9 mouse cellular contexts compared by ENCODE assay signal in genomic region chr9:29201163-29202053, GRCm38 (mm10).
A peak's percentile ranks its signal among the peaks of the same experiment; 100 is the strongest.
DNase-seq lines count a peak whose midpoint lies in the region; ATAC-seq and TF ChIP-seq lines count a peak whose summit lies in the region.
"Had no signal": no experiment of that assay in that cellular context is flagged by ENCODE, and none has a peak within 500 bp of the region (broad histone marks: within the 10 kb centered on the region; RNA-seq: fewer than 3 reads in every experiment).

No protein-coding gene starts in this region.

- H3K27me3 ChIP-seq in heart, adult 2 months (ENCODE audit: control insufficient read depth, insufficient read depth, low read length): no peaks in the 10 kb centered on the region
- H3K27me3 ChIP-seq in intestine, postnatal 0 days (replicated peaks; ENCODE audit: control insufficient read depth, insufficient read depth, low read length): no peaks in the 10 kb centered on the region
- peaks cover 15% of the 10 kb centered on the region; the same call in 1 of the 2 replicates for H3K27me3 ChIP-seq in limb, embryonic 10.5 days (ENCODE audit: low read depth, poor library complexity, severe bottlenecking)
- H3K27me3 ChIP-seq: embryonic facial prominence, embryonic 13.5 days had no signal

- DNase-seq in gastrocnemius, adult 18-20 months (ENCODE audit: low spot score): peak; percentile 10
- DNase-seq in gastrocnemius, adult 8-10 months (ENCODE audit: low spot score in 2 of 2): no peak
- peak; percentile 82 for DNase-seq in cerebellum, adult 8-10 months
- peak in 1 of 2 experiments; percentile 32 for DNase-seq in heart, adult 2 months
- DNase-seq in limb, embryonic 10.5 days (ENCODE audit: low spot score): peak; percentile 57
- peak; percentile 74 for DNase-seq in retina, postnatal 1 day
- no peak for DNase-seq in spleen, adult 18-20 months

- no peak overlapping the region for H3K9ac ChIP-seq in heart, adult 2 months (ENCODE audit: low read depth, low read length)
- H3K9ac ChIP-seq in intestine, postnatal 0 days (ENCODE audit: low read depth, low read length): no peak overlapping the region
- H3K9ac ChIP-seq: embryonic facial prominence, embryonic 13.5 days had no signal

- ATAC-seq in intestine, postnatal 0 days: peak; percentile 47; the same call in 1 of the 2 replicates

- peak overlapping the region; percentile 35; the same call in 1 of the 2 replicates for H3K4me2 ChIP-seq in intestine, postnatal 0 days (replicated peaks; ENCODE audit: low read depth)
- H3K4me2 ChIP-seq: embryonic facial prominence, embryonic 13.5 days had no signal

- TF ChIP-seq CTCF in heart, adult 2 months (IDR thresholded peaks at IDR 0.05): peak; percentile 74
- peak; percentile 76 for TF ChIP-seq CTCF in intestine, postnatal 0 days (IDR thresholded peaks at IDR 0.05; ENCODE audit: low read depth)

- no peaks in the 10 kb centered on the region for H3K79me2 ChIP-seq in heart, adult 2 months (replicated peaks; ENCODE audit: control insufficient read depth, insufficient read depth, low read length)

- H3K27ac ChIP-seq in heart, adult 2 months: no peak overlapping the region
- H3K27ac ChIP-seq in intestine, postnatal 0 days (ENCODE audit: low read depth, low read length): no peak overlapping the region
- H3K27ac ChIP-seq in limb, embryonic 10.5 days: no peak overlapping the region
- H3K27ac ChIP-seq: embryonic facial prominence, embryonic 13.5 days had no signal

- H3K36me3 ChIP-seq in heart, adult 2 months (ENCODE audit: control insufficient read depth, insufficient read depth, low read length): no peaks in the 10 kb centered on the region
- no peaks in the 10 kb centered on the region for H3K36me3 ChIP-seq in intestine, postnatal 0 days (ENCODE audit: control insufficient read depth, insufficient read depth)
- H3K36me3 ChIP-seq in limb, embryonic 10.5 days: no peaks in the 10 kb centered on the region
- H3K36me3 ChIP-seq: embryonic facial prominence, embryonic 13.5 days had no signal

- TF ChIP-seq EP300 in heart, adult 2 months (IDR thresholded peaks at IDR 0.05; ENCODE audit: insufficient read depth, low read depth, low read length): no peak

- peaks cover 1% of the 10 kb centered on the region; the same call in 1 of the 2 replicates for H3K4me1 ChIP-seq in heart, adult 2 months (ENCODE audit: control insufficient read depth, insufficient read depth, low read length)
- no peaks in the 10 kb centered on the region for H3K4me1 ChIP-seq in intestine, postnatal 0 days (replicated peaks; ENCODE audit: control insufficient read depth, insufficient read depth, low read length)
- H3K4me1 ChIP-seq in limb, embryonic 10.5 days: peaks cover 27% of the 10 kb centered on the region

- H3K4me3 ChIP-seq in heart, adult 2 months: no peak overlapping the region
- no peak overlapping the region for H3K4me3 ChIP-seq in intestine, postnatal 0 days (ENCODE audit: low read depth, low read length)
- no peak overlapping the region for H3K4me3 ChIP-seq in limb, embryonic 10.5 days
- H3K4me3 ChIP-seq: embryonic facial prominence, embryonic 13.5 days had no signal

- intact Hi-C loops in heart, adult 2 months (cut with DNase I): loop anchor here (1.0 to 10.0 kb wide), 4 partner anchors 209 to 937 kb away; no protein-coding TSS in a partner anchor

- no peaks in the 10 kb centered on the region for H3K9me3 ChIP-seq in intestine, postnatal 0 days (ENCODE audit: control insufficient read depth)
- no peaks in the 10 kb centered on the region for H3K9me3 ChIP-seq in limb, embryonic 10.5 days (replicated peaks)
- H3K9me3 ChIP-seq: embryonic facial prominence, embryonic 13.5 days had no signal

- TF ChIP-seq POLR2A in heart, adult 2 months (IDR thresholded peaks at IDR 0.05; ENCODE audit: insufficient read depth, low read depth, low read length): no peak

- WGBS in heart, adult 2 months: 39% methylated on average over 14 of the region's 14 CpGs
- WGBS in intestine, postnatal 0 days: 34% methylated on average over 14 of the region's 14 CpGs
- 49% methylated on average over 14 of the region's 14 CpGs for WGBS in limb, embryonic 10.5 days

Comparison
In these comparisons a context has a peak if more than half of its experiments do, and no peak if none do; other contexts are left out.
1. DNase-seq: peak in gastrocnemius, adult 18-20 months (single experiment), cerebellum, adult 8-10 months (single experiment), limb, embryonic 10.5 days (single experiment) and retina, postnatal 1 day (single experiment); none in gastrocnemius, adult 8-10 months (0 of 2) and spleen, adult 18-20 months (0 of 2).